Mouse (Mus musculus): ENCODE results near the gene Ntn1. TPM values are rescaled to one million over a fixed set of nuclear protein-coding genes. Genes with fewer than 3 reads are reported as not detected.

Gene Ntn1
- polyA plus RNA-seq, 1 experiment from 2014 or later = 11.8 TPM

GRCm38 (mm10) chr11:68209506-68209905, 191.1 kb downstream of the Ntn1 start:
- H3K9me3 ChIP-seq (replicated peaks; ENCODE audit: low read length) = no peaks in the 10 kb centered on the region
- no peak for DNase-seq (ENCODE audit: low spot score)
- H3K9ac ChIP-seq (ENCODE audit: low read depth, low read length) = no peak overlapping the region
- no peaks in the 10 kb centered on the region for H3K4me1 ChIP-seq (replicated peaks; ENCODE audit: insufficient read depth, low read length)
- 77% methylated on average over 4 of the region's 4 CpGs for WGBS
- H3K4me3 ChIP-seq (replicated peaks; ENCODE audit: low read depth, low read length) = no peak overlapping the region
- no peak overlapping the region for H3K27ac ChIP-seq
- no peak for TF ChIP-seq CTCF (IDR thresholded peaks at IDR 0.05; ENCODE audit: low read depth)
- H3K36me3 ChIP-seq (ENCODE audit: insufficient read depth, low read length) = no peaks in the 10 kb centered on the region
- no peak overlapping the region for H3K4me2 ChIP-seq (ENCODE audit: low read length)
- no peaks in the 10 kb centered on the region for H3K27me3 ChIP-seq (ENCODE audit: insufficient read depth, low read length)
- no peak for ATAC-seq (replicated peaks; ENCODE audit: low FRiP score, low read depth)

GRCm38 (mm10) chr11:68208582-68208981, 192.0 kb downstream of the Ntn1 start:
- Histone ChIP-seq H3K36me3 (ENCODE audit: insufficient read depth, low read length) (no peaks in the 10 kb centered on the region), H3K27ac (no peak overlapping the region), H3K4me2 (ENCODE audit: low read length) (no peak overlapping the region), H3K9ac (ENCODE audit: low read depth, low read length) (no peak overlapping the region), H3K4me1 (replicated peaks; ENCODE audit: insufficient read depth, low read length) (no peaks in the 10 kb centered on the region), H3K9me3 (replicated peaks; ENCODE audit: low read length) (no peaks in the 10 kb centered on the region), H3K4me3 (replicated peaks; ENCODE audit: low read depth, low read length) (no peak overlapping the region), H3K27me3 (ENCODE audit: insufficient read depth, low read length) (no peaks in the 10 kb centered on the region)
- WGBS = 76% methylated on average over 1 of the region's 1 CpGs
- DNase-seq (ENCODE audit: low spot score) (no peak), ATAC-seq (replicated peaks; ENCODE audit: low FRiP score, low read depth) (no peak)
- TF ChIP-seq CTCF (IDR thresholded peaks at IDR 0.05; ENCODE audit: low read depth) = no peak

- H3K4me1 ChIP-seq (replicated peaks; ENCODE audit: insufficient read depth, low read length) = no peaks in the 10 kb centered on the region
- H3K9ac ChIP-seq (ENCODE audit: low read depth, low read length) = no peak overlapping the region
- WGBS = 81% methylated on average over 2 of the region's 2 CpGs
- ATAC-seq (replicated peaks; ENCODE audit: low FRiP score, low read depth) (no peak), DNase-seq (ENCODE audit: low spot score) (no peak)
- no peak overlapping the region for H3K4me3 ChIP-seq (replicated peaks; ENCODE audit: low read depth, low read length)
- no peaks in the 10 kb centered on the region for H3K9me3 ChIP-seq (replicated peaks; ENCODE audit: low read length)
- H3K27me3 ChIP-seq (ENCODE audit: insufficient read depth, low read length) = no peaks in the 10 kb centered on the region
- TF ChIP-seq CTCF (IDR thresholded peaks at IDR 0.05; ENCODE audit: low read depth) = no peak
- no peak overlapping the region for H3K4me2 ChIP-seq (ENCODE audit: low read length)
- no peaks in the 10 kb centered on the region for H3K36me3 ChIP-seq (ENCODE audit: insufficient read depth, low read length)
- H3K27ac ChIP-seq = no peak overlapping the region
Observed at GRCm38 (mm10) chr11:68208023-68208422, 192.6 kb downstream of the Ntn1 start.

- H3K36me3 ChIP-seq (ENCODE audit: insufficient read depth, low read length) = no peaks in the 10 kb centered on the region
- H3K27me3 ChIP-seq (ENCODE audit: insufficient read depth, low read length) = no peaks in the 10 kb centered on the region
- H3K27ac ChIP-seq = no peak overlapping the region
- DNase-seq (ENCODE audit: low spot score) (no peak), ATAC-seq (replicated peaks; ENCODE audit: low FRiP score, low read depth) (no peak)
- no peak overlapping the region for H3K4me2 ChIP-seq (ENCODE audit: low read length)
- no peaks in the 10 kb centered on the region for H3K9me3 ChIP-seq (replicated peaks; ENCODE audit: low read length)
- TF ChIP-seq CTCF (IDR thresholded peaks at IDR 0.05; ENCODE audit: low read depth) = no peak
- H3K4me1 ChIP-seq (replicated peaks; ENCODE audit: insufficient read depth, low read length) = 0 out of 2 replicates have a peak, but pooled peaks cover 1% of the 10 kb centered on the region
- 79% methylated on average over 10 of the region's 10 CpGs for WGBS
- no peak overlapping the region for H3K9ac ChIP-seq (ENCODE audit: low read depth, low read length)
- H3K4me3 ChIP-seq (replicated peaks; ENCODE audit: low read depth, low read length) = no peak overlapping the region
Observed at GRCm38 (mm10) chr11:68205572-68206229, 194.9 kb downstream of the Ntn1 start.

GRCm38 (mm10) chr11:68204407-68204806, 196.2 kb downstream of the Ntn1 start:
- H3K4me2 ChIP-seq (ENCODE audit: low read length) = no peak overlapping the region
- 77% methylated on average over 5 of the region's 5 CpGs for WGBS
- ATAC-seq (replicated peaks; ENCODE audit: low FRiP score, low read depth) (no peak), DNase-seq (ENCODE audit: low spot score) (no peak)
- H3K4me3 ChIP-seq (replicated peaks; ENCODE audit: low read depth, low read length) = no peak overlapping the region
- no peaks in the 10 kb centered on the region for H3K27me3 ChIP-seq (ENCODE audit: insufficient read depth, low read length)
- no peaks in the 10 kb centered on the region for H3K36me3 ChIP-seq (ENCODE audit: insufficient read depth, low read length)
- TF ChIP-seq CTCF (IDR thresholded peaks at IDR 0.05; ENCODE audit: low read depth) = no peak
- H3K9me3 ChIP-seq (replicated peaks; ENCODE audit: low read length) = no peaks in the 10 kb centered on the region
- H3K4me1 ChIP-seq (replicated peaks; ENCODE audit: insufficient read depth, low read length) = peaks cover 8% of the 10 kb centered on the region; the same call in 1 of the 2 replicates
- H3K9ac ChIP-seq (ENCODE audit: low read depth, low read length) = no peak overlapping the region
- no peak overlapping the region for H3K27ac ChIP-seq

DNA sequence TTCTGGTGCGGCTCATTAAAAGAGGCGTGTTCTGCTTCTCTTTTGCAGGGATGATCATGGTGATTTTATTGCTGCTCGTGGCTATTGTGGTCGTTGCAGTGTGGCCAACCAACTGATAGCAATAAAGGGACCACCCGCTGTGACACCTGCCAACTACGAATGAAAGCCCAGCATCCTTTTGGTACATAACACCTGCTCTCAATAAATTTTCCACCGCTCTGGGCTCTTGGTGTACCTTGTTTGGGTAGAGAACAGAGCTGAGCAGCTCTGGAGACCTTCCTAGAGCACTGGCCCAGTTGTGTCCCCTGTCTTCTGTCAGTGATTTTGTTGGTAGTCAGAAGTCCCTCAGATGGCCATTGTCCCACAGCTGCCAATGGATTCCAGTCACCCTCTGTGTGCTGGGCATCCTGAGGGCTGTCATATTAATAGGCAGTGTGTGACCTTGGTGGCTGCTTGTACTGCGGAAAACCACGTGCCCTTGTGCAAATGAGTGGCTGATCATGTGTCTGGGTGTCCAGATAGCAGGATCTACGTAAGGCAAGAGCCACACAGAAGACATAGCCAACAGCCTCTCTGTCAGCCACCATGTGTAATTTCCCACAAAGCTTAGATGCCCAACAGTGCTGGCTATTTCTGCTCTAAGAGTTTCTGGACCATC, 196.8 kb downstream of the Ntn1 start:
- Histone ChIP-seq H3K4me1 (replicated peaks; ENCODE audit: insufficient read depth, low read length) (peaks cover 12% of the 10 kb centered on the region; the same call in 1 of the 2 replicates), H3K27me3 (ENCODE audit: insufficient read depth, low read length) (no peaks in the 10 kb centered on the region), H3K4me3 (replicated peaks; ENCODE audit: low read depth, low read length) (no peak overlapping the region), H3K36me3 (ENCODE audit: insufficient read depth, low read length) (no peaks in the 10 kb centered on the region), H3K9ac (ENCODE audit: low read depth, low read length) (no peak overlapping the region), H3K4me2 (ENCODE audit: low read length) (no peak overlapping the region), H3K9me3 (replicated peaks; ENCODE audit: low read length) (no peaks in the 10 kb centered on the region), H3K27ac (no peak overlapping the region)
- DNase-seq (ENCODE audit: low spot score) (no peak), ATAC-seq (replicated peaks; ENCODE audit: low FRiP score, low read depth) (no peak)
- TF ChIP-seq CTCF (IDR thresholded peaks at IDR 0.05; ENCODE audit: low read depth) = no peak
- WGBS = 54% methylated on average over 10 of the region's 10 CpGs
